In genomic region chr9:110388011-110388410, GRCm38 (mm10) we compare ENCODE assay signal across 19 mouse cellular contexts. TPM values are rescaled to one million over a fixed set of nuclear protein-coding genes. Genes with fewer than 3 reads are reported as not detected.
"Had no signal": no experiment of that assay in that cellular context is flagged by ENCODE, and none has a peak within 500 bp of the region (broad histone marks: within the 10 kb centered on the region; RNA-seq: fewer than 3 reads in every experiment).

No protein-coding gene starts in this region.

- DNase-seq: heart, postnatal 10 days; heart, postnatal 14 days; heart, postnatal 36 days; heart, postnatal 4 days; kidney, adult 11 months; kidney, adult 18-20 months; kidney, adult 2 months; kidney, adult 8-10 months; kidney, adult 9 months; kidney, postnatal 10 days; kidney, postnatal 14 days; kidney, postnatal 25 days; kidney, postnatal 36 days; kidney, postnatal 4 days; layer of hippocampus, adult 9-11 months; layer of hippocampus, postnatal 36 days had no signal

RNA-seq across cellular contexts. Expression of gene Ngp, which starts 31.5 kb away (rescaled TPM):
- total RNA-seq: layer of hippocampus, adult 18-20 months; layer of hippocampus, adult 2 months; layer of hippocampus, postnatal 14 days; layer of hippocampus, postnatal 36 days had no signal
